Mouse (Mus musculus): ENCODE data around the gene Pknox1. TPM values are rescaled to one million over a fixed set of nuclear protein-coding genes. Genes with fewer than 3 reads are reported as not detected.
"Not testable (repeated sequence)": the region's sequence is repeated elsewhere in the genome, so short reads cannot be mapped to it uniquely, and the experiment has no call there.

Pknox1 gene
- total RNA-seq, 2 experiments from 2014 or later, result 14.3 to 16.2 TPM

GRCm38 (mm10) chr17:31535358-31535757 is 29.2 kb upstream of the Pknox1 start:
- intact Hi-C loops (cut with DNase I), result loop anchor here (10.0 kb wide), 1 partner anchor 489 kb away; no protein-coding TSS in a partner anchor
- TF ChIP-seq CTCF (IDR thresholded peaks at IDR 0.05), result no peak
- no peak overlapping the region for H3K4me3 ChIP-seq
- 0 out of 2 replicates have a peak overlapping the region, but pooled peaks have one; percentile 15 for H3K27ac ChIP-seq
- DNase-seq (ENCODE audit: extremely low spot score in 1 of 2, low spot score in 2 of 2), result no peak

- Histone ChIP-seq H3K4me3 (no peak overlapping the region), H3K27ac (no peak overlapping the region)
- intact Hi-C loops (cut with DNase I), result loop anchor here (2.0 to 10.0 kb wide), 2 partner anchors 27 to 489 kb away; no protein-coding TSS in a partner anchor
- peak; percentile 62 to 63 for DNase-seq (ENCODE audit: extremely low spot score in 1 of 2, low spot score in 2 of 2)
- TF ChIP-seq CTCF (IDR thresholded peaks at IDR 0.05), result no peak
These were observed 28.5 kb upstream of the Pknox1 start for GRCm38 (mm10) chr17:31535871-31536629.

GRCm38 (mm10) chr17:31540101-31540500 is 24.4 kb upstream of the Pknox1 start:
- Histone ChIP-seq H3K4me3 (no peak overlapping the region), H3K27ac (no peak overlapping the region)
- no peak for DNase-seq (ENCODE audit: extremely low spot score in 1 of 2, low spot score in 2 of 2)
- no peak for TF ChIP-seq CTCF (IDR thresholded peaks at IDR 0.05)
- intact Hi-C loops (cut with DNase I), result no loop called here

- no peak overlapping the region for H3K4me3 ChIP-seq
- TF ChIP-seq CTCF (IDR thresholded peaks at IDR 0.05), result no peak
- intact Hi-C loops (cut with DNase I), result no loop called here
- no peak for DNase-seq (ENCODE audit: extremely low spot score in 1 of 2, low spot score in 2 of 2)
- no peak overlapping the region for H3K27ac ChIP-seq
These were observed 23.6 kb upstream of the Pknox1 start for GRCm38 (mm10) chr17:31540809-31541459.

GRCm38 (mm10) chr17:31541460-31541831 is 23.1 kb upstream of the Pknox1 start:
- no peak for TF ChIP-seq CTCF (IDR thresholded peaks at IDR 0.05)
- no peak overlapping the region for H3K27ac ChIP-seq
- no peak overlapping the region for H3K4me3 ChIP-seq
- DNase-seq (ENCODE audit: extremely low spot score in 1 of 2, low spot score in 2 of 2), result no peak
- intact Hi-C loops (cut with DNase I), result no loop called here

GRCm38 (mm10) chr17:31543574-31543973 is 21.0 kb upstream of the Pknox1 start:
- TF ChIP-seq CTCF (IDR thresholded peaks at IDR 0.05), result no peak
- no peak overlapping the region for H3K4me3 ChIP-seq
- no peak for DNase-seq (ENCODE audit: extremely low spot score in 1 of 2, low spot score in 2 of 2)
- intact Hi-C loops (cut with DNase I), result no loop called here
- H3K27ac ChIP-seq, result no peak overlapping the region

- H3K27ac ChIP-seq, result no peak overlapping the region
- H3K4me3 ChIP-seq, result no peak overlapping the region
- intact Hi-C loops (cut with DNase I), result no loop called here
- DNase-seq (ENCODE audit: extremely low spot score in 1 of 2, low spot score in 2 of 2), result no peak
- TF ChIP-seq CTCF (IDR thresholded peaks at IDR 0.05), result no peak
These were observed 17.9 kb upstream of the Pknox1 start for GRCm38 (mm10) chr17:31546444-31547196.

- TF ChIP-seq CTCF (IDR thresholded peaks at IDR 0.05), result no peak
- intact Hi-C loops (cut with DNase I), result no loop called here
- no peak for DNase-seq (ENCODE audit: extremely low spot score in 1 of 2, low spot score in 2 of 2)
- H3K27ac ChIP-seq, result no peak overlapping the region
- no peak overlapping the region for H3K4me3 ChIP-seq
These were observed 16.6 kb upstream of the Pknox1 start for GRCm38 (mm10) chr17:31547974-31548373.

GRCm38 (mm10) chr17:31549389-31549788 is 15.1 kb upstream of the Pknox1 start:
- Histone ChIP-seq H3K27ac (no peak overlapping the region), H3K4me3 (no peak overlapping the region)
- TF ChIP-seq CTCF (IDR thresholded peaks at IDR 0.05), result no peak
- DNase-seq (ENCODE audit: extremely low spot score in 1 of 2, low spot score in 2 of 2), result no peak
- intact Hi-C loops (cut with DNase I), result no loop called here

GRCm38 (mm10) chr17:31552601-31553000 is 11.9 kb upstream of the Pknox1 start:
- DNase-seq (ENCODE audit: extremely low spot score in 1 of 2, low spot score in 2 of 2); H3K27ac ChIP-seq; intact Hi-C loops (cut with DNase I); H3K4me3 ChIP-seq: not testable (repeated sequence)

- intact Hi-C loops (cut with DNase I), result no loop called here
- no peak overlapping the region for H3K4me3 ChIP-seq
These were observed 8.3 kb upstream of the Pknox1 start for GRCm38 (mm10) chr17:31556253-31556652.

More at GRCm38 (mm10) chr17:31556253-31556652, 8.3 kb upstream of the Pknox1 start:
- no peak for TF ChIP-seq CTCF (IDR thresholded peaks at IDR 0.05)
- no peak overlapping the region for H3K27ac ChIP-seq
- no peak for DNase-seq (ENCODE audit: extremely low spot score in 1 of 2, low spot score in 2 of 2)

Measured in left cerebral cortex, adult 2 months (tissue).